Mouse (Mus musculus) lung, adult 2 months (tissue): ENCODE results near the gene Gm49405.

ENCODE experiments used
- CTCF ChIP-seq: fragments of 200-500 bp; IDR thresholded peaks from 2 replicates; pipeline ENCODE4 v1.5.1; 2011; ENCODE audit warnings: mild to moderate bottlenecking, low read length, control low read depth; ENCODE audit not compliant: insufficient read depth
- POLR2A ChIP-seq: fragments of 200-500 bp; IDR thresholded peaks from 2 replicates; pipeline ENCODE4 v1.6.1; 2011; ENCODE audit warnings: low read depth, mild to moderate bottlenecking, control low read depth, low read length, borderline replicate concordance; ENCODE audit errors: extremely low read depth

DNA sequence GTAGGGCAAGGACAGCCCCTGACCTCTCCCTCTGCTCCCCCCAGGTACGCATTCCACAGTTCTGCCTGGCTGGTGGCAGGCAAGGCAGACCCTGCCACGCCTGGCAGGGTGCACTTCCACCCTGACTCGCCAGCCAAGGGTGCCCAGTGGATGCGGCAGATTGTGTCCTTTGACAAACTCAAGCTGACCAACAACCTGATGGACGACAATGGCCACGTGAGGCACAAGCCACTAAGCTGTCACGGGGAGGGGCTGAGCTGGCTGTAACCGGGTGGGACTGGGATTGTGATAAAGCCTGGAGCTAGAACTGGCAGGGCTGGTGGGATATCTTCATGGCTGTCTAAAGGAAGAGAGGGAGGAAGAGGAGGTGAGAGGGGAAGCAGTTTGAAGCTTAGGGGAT, 3.2 kb upstream of the Gm49405 start:
- TF ChIP-seq CTCF (no peak), POLR2A (no peak)
